Mouse (Mus musculus): Measurements from ENCODE around the gene Eif2b2.

Eif2b2 gene

DNA sequence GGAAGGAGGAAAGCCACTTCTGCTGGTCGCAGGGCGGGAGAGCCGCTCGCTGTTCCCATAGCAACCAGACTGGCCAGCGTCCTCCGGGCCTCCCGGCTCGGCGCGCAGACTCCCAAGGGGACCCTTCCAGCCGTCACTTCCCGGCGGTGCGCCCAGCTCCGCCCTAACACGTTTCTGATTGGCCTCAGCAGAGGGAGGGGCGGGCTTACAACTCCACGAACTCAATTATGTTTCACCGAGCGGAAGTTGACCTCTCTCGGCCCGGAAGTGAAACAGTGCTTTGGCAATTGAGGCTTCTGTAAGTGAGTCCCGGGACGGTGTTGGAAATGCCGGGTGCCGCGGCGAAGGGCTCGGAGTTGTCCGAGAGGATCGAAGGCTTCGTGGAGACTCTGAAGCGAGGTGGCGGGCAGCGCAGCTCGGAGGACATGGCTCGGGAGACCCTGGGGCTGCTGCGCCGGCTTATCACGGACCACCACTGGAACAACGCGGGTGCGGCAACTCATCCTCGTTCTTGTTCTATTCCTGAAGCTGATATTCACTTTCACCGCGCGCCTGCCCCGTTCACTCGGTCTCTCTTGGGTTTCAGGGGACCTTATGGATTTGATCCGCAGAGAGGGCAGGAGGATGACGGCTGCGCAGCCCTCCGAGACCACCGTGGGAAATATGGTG is at the start of gene Eif2b2:
Gene Eif2b2, plus strand, starts transcription at position 246 of the 669 bp plus-strand sequence.
- DNase-seq (ENCODE audit: low read depth, low spot score): peak; percentile 97

DNA sequence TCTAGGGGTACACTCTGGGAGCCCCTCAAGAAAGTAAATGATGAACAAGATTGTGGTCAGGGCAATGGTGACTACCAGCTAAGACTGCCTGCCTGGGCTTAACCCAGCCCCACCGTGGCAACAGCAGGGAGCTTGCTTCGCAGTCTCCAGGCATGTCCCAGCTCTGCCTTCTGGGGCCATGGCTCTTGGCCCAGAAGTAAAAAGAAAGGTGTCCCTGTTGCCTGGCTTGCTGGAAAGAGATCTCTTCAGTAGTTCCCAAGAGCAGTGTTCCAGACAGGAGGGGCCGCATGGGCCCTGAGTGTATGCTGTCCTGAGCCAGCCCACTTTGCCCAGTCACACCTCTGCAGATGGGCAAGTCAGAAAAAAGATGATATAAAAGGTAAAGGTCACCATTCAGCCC is 49.4 kb upstream of the Eif2b2 start:
- DNase-seq (ENCODE audit: low read depth, low spot score): no peak

DNA sequence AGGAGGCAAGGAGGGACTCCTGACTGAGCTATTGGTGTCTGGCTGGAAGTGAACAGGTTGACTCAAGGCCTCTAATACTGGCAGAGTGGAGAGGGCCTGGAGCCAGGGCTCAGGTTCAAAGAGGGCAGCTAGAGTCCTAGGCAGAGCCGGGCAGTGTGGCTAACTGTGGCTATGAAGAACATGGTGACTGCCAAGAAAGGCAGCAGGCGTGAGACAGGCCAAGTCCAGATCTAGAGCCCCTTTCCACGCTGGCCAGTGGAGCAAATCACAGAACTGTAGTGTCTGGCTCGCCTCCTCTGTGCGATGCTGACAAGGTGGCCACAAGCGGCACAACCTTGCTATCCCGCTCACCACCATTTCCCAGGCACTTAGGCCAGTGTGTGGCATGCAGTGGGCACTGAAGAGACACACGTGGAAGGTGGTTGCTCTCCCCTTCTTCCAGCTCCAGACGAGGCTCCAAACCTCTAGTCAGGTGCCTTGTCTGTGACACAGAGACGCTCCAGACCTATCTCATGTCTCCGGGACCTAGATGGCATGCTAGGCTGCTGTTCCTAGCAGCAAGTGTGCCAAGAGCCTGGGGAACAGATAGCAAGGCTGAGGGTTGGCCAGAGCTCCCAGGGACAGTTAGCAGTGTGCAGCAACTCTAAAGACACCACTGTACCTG is 48.9 kb upstream of the Eif2b2 start:
- DNase-seq (ENCODE audit: low read depth, low spot score): no peak

DNA sequence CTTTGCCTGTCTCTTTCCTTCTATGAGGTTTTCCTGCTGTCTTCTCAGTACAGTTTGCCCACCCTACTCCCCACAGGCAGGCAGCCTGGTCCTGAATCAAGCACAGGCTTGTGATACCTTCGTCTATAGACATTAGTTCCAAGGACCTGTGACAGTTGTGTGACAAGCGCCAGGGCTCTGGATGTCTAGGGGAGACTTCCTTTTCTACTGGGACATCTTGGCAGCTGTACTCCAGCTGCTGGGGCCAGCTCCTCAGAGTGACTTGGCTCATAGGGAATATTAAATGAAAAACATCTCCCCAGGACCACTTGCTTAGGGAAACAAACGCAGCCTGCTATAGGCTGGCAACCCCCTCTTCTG is 48.4 kb upstream of the Eif2b2 start:
- no peak for DNase-seq (ENCODE audit: low read depth, low spot score)

DNA sequence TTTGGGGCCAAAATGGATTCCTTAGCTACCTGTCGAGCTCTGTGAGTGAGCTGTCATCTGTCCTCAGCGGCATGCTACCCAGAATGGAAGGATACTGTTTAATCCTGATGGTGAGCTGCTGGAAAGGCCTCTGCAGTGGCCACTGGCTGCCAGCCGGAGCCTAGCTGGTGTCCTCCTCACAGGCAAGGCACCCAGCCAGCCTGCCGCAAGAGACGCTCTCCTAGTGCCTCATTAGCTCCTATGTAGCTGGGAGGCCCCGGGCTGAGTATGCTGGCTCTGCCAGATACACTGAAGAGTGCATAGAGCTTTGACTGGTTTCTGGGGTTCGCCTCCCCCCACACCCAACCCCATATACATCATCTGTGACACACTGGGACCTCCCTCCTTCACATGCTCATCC is 45.3 kb upstream of the Eif2b2 start:
- DNase-seq (ENCODE audit: low read depth, low spot score): no peak

DNA sequence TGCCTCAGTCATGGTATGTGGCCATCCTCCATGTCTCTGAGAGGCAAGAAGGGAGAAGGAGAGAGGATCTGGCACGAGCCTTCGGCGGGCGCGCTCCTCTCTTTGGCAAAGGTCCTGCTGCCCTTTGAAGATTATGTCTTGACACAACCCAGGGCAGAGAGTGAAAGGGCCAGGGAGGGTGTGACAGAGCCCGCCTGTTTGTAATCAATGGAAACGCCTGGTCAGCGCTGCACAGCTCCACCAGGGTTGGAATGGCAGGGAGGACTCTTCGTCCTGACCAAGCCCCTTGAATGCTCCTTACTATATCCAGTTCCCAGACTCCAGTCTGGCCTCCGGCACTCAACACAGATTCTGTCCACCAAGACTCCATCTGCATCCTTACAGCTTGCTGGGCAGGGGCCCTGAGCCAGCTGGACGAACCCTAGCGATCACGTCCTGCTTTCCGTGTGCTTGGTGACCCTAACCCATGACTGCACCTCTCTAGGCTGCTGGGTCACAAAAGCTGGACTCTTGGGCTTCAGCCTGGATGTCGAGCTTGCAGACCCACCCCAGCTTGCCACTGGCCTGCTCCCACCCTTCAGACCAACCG is 44.1 kb upstream of the Eif2b2 start:
- no peak for DNase-seq (ENCODE audit: low read depth, low spot score)

DNA sequence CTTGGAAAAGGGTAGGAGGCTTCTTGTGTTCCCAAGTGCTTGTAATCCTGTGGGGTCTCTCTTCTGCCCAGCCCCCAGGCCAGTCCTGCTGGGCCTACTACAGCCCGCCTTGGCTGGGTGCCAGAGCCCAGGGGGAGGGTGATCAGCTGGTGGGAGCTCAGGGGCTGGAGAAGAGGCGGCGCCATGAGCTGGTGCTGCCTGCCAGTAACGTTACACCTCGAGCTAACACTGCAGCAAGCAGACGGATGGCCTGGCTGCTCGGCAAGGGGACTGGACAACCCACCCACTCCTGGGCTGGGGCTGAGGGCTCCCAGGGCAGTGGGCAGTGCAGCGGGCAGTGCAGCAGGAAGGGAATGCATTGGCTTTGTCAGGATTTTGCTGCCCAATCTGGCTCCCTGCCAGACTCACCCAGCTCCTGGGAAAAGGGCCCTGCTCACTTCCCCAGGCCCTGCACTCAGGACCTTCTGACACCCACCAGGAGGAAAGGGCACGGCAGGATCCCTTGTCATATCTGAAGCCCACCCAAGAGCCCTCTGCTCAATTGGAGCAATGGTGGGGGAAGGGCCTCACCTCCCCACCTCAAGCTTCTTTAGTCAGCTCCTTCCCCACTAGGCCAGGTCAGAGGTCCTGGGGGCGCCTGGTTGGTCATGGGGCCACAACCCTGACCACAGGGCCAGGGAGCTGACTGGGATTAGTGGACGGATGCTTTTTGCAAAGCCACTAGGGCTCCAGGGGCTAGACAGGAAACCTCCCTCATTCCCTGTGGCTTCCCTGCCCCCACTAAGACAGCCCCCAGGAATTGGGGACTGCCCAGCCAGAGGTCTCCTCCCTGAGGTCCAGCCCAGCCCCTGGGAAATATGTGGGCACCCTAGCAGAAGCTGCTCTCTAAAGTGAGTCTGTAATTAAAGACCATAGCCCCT is 43.1 kb upstream of the Eif2b2 start:
- no peak for DNase-seq (ENCODE audit: low read depth, low spot score)

DNA sequence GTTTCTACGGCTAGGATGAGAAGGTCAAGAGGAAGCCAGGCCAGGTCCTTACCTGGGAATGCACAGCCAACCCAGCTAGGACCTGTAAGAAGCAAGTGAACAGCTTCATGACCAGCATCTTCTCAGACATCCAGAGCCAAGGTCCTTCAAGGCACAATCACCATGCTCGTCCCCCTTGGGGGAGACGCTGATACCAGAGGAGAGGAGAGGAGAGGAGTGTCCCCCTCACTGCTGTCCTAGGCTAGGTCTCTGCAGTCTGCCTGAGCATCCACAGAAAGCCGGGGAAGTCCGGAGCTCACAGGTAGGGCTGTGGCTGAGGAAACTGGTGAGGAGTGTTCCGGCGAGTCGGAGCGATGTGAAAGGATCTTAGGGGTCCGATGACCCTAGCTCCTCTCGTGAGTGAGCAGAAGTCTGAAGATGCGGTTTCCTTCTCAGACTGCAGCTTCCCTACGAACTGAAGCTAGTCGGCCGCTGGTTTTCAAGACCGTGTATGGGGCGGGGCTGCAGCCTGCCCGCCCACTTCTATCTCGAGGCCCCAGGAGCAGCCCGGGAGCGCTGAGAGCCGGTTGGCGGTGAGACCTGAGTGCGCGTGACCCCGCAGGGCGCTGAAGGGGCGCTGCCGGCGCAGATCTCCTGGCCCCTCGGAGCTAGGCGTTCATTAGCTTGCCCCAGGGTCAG is 42.3 kb upstream of the Eif2b2 start:
- DNase-seq (ENCODE audit: low read depth, low spot score): peak; percentile 64

DNA sequence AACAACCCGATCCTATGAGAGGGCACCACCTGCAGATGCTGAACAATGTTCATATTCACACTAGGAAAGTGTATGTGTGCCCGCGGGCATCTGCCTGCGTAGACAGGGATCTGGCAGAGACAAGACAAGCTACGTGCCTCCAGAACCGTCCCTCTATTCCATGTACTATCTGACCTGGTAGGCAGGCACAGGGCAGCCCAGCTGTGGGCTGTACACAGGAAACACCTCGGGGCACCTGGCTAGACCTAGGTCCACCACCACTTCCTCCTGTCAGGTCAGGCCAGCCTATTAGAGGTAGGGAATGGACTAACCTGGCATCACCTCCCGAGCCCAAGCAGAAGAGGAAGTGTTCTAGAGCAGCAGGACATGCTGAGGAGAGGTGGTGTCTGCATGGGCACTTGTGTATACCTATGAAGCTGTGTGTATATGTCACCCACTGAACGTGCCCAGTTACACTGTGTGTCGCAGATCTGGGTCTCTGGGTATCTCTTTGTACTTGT is 41.5 kb upstream of the Eif2b2 start, which contains the start of gene Pgf:
Gene Pgf, minus strand, starts transcription at position 51 of the 500 bp plus-strand sequence.
- DNase-seq (ENCODE audit: low read depth, low spot score): peak; percentile 32

DNA sequence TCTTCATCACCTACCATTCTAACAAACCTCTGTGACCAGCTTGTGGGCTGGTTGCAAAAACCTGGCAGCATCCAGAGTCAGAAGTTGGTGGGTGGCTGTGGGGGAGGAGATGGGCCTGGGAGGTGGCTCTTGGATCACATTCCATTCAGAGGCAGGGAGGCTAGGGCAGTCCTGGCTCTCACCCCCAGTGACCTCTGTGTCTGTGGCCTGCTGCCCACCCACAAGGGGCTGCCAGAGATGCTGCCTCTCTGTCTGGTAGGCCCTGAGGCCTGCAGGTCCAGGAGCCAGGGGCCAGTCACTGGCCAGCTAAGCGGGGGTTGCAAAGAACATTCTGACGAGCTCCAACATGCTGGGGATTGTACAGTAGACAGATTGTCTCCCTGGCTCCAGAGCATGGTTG is 41.0 kb upstream of the Eif2b2 start:
- no peak for DNase-seq (ENCODE audit: low read depth, low spot score)

DNA sequence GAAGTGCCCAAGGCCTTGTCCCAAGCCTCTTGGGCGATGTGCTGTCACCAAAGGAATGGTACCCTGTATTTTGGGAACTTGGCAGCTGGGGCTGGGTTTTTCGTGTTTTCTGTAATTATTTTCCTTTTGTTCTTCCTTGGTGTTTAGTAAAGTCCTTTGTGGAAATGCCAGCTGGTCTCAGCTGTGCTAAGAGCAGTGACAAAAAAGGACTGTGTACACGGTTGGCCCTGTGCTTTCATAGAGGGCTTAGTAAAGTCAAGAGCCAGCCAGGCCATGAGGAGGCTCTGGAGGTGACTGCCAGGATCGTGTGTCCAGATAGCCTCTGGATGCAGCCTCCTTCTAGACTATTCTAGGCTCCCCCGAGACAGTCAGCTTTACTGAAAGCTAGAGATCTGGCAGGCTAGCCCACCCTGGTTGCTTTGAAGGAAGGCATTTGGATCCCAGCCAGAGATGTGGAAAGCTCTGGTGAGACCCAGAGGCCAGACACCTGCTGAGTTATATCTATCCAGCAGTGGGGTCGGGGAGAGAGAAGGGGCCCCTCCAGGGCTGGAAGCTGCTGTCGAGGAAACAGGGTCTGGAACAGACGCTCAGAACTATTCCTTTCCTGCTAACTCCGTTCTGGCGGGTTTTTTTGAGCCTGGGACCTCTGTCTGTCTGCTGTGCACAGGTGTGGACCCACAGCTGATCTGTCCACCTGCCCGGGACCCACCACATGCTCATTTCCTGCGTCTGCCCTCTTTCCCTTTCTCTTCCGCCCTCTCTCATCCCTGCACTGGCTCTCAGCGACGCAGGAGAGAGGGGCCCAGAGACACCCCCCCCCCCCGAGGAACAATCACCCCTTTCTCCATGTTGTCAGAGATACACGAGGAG is 37.6 kb upstream of the Eif2b2 start:
- DNase-seq (ENCODE audit: low read depth, low spot score): no peak

DNA sequence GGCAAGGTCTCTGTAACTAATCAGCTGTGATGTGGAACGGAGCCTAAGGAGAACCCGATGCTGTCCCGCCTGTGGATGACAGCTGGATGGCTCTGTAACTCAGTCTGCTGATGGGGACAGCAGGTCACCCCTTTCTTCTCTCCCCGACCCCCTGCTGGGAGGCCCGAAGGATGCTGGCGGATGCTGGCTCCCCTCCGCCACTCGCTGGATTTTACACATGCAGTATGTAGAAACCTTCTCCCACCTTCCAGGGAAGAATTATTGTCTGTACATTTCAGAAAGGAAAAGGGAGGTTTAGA is 37.0 kb upstream of the Eif2b2 start:
- DNase-seq (ENCODE audit: low read depth, low spot score): no peak

DNA sequence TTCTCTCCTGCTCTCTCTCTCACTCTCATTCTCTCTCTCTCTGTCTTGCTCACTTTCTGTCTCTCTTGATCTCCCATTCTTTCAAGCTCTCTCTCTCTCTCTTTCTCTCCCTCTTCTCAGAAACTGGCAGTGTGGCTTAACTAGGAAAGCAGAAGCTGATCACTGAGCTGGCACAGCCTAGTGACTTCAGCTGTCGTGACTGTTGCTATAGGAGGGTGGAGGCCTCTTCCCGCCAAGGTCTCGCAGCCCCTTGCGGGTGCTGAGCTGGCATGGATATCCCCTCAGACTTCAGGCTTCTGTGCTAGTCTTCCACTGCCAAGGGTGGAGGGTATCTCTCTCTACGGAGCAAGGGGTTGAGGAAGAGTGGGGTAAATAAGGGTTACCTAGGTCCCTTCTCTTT is 36.4 kb upstream of the Eif2b2 start:
- peak; percentile 34 for DNase-seq (ENCODE audit: low read depth, low spot score)

DNA sequence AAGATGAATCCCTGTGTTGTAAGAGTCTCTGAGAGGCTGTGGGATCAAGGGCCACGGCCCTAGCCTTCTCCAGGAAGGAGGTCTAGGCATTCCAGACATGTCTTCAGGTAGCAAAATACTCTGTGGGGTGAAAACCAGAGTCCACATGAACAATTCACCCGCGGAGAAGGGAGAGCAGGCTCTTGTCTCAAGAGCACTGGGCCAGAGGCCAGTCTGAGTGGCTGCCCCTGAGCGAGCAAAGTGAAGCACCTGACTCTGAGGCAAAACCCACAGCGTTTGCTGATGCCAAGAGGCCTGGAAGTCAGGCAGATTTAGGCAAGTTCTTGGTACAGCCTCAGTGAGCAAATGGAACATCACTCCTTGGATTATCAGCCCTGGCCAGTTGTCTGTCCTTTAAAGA is 35.2 kb upstream of the Eif2b2 start:
- no peak for DNase-seq (ENCODE audit: low read depth, low spot score)

DNA sequence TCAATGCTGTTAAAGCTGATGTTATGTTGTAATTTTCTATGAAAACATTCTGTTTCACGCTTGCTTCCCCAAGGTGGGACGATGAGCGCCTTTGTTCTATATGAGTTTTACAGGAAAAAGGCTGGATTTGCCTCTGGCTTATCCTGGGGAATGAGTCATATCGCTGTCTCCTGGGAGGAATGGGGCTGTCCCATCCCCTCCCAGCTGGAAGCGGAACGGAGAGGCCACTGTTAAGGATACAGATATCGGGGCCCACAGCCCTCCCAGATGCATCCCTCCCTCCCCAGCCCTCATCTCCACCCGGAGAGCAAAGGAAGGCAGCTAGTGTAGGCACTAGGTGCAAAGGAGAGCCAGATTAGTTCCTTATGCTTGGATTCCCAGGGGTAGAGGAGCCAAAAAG is 33.5 kb upstream of the Eif2b2 start:
- no peak for DNase-seq (ENCODE audit: low read depth, low spot score)

DNA sequence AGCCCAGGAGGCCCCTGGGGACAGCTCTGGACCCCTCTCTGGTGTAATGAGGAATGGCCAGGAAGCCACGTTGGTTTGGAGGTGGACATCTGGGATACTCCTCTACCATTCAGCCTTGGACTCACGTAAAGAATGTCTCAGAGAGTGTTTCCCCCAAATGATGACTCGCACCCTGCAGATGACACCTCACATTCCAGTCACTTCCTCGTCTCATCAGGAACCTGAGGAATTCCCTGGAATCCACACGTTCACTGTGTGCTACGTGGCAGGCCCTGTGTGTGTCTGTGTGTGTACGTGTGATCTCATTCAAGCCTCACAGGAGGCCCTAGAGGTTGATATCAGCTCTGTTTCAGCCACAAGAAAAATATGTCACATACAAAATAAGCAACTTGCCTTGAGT is 32.9 kb upstream of the Eif2b2 start:
- no peak for DNase-seq (ENCODE audit: low read depth, low spot score)

DNA sequence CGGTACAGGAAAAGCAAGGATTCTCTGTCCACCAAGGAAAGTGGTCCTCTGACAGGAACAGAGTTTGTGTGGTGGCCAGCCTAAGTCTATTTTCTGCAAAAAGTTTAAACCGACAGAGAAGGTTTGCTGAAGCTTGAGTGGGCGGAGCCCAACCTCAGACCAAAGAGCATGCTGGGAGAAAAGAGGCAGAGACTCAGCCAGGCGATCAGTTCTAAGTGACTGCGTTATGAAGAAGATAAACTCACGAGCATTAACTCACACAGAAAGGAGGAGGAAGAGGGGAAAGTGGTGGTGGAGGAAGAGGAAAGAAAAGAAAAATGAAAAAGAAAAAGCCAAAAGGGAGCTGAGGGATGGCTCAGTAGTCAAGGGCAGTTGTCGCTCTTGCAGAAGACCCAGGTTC is 29.0 kb upstream of the Eif2b2 start:
- peak; percentile 57 for DNase-seq (ENCODE audit: low read depth, low spot score)

DNA sequence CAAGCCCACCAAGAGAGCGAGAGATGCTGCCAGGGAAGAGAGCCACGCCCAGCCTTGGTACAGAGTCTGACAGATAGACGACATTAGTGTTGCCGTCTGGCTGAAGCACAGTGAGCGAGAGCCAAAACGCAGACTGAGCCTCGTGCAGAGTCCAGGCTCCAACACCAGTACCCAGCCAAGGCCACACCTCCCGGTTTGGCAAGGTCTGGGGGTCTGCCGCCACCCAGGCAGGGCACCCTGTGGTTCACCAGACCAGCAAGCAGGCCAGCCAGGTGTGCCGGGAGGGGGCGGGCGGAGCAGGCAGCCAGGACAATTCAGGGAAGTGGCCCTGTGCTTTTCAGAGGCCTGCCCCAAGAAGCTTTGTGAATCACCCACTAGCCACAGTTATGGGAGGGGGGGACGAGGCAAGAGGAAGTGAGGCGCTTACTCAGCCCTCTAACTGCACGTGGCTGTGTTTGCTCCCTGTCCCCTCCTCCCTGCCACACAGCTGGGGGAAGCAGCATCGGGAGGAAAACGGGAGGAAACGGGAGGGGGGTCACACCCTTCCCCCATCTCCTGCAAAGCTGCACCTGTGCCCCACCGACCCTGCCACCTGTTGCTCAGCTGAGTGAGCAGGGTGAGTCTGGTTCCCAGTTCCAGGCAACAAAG is 26.7 kb upstream of the Eif2b2 start:
- DNase-seq (ENCODE audit: low read depth, low spot score): peak; percentile 79

DNA sequence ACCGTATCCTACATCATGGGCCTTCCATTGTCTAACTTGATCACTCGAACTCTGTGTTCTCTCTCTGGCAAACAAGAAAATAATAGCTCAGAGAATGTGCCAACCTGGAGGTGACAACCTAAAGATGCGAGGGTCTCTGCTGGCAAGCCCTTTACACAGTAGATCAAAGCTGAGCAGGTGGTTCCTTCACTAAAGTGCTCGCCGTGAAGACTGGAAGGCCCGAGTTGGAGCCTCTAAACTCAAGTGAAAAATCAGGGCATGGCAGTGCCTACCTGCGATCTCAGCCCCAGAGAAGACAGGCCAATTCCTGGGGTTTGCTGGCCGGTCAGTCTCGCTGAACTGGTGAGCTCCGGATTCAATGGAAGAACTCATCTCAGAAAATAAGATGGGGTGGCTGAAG is 26.1 kb upstream of the Eif2b2 start:
- DNase-seq (ENCODE audit: low read depth, low spot score): no peak

Data from A20 (cell line).